Mouse (Mus musculus): ENCODE results near the gene Prdm1. TPM values are rescaled to one million over a fixed set of nuclear protein-coding genes. Genes with fewer than 3 reads are reported as not detected.

Gene Prdm1
- total RNA-seq, 1 experiment, result 2.2 TPM

GRCm38 (mm10) chr10:44450835-44451234, 77.5 kb downstream of the Prdm1 start:
- Histone ChIP-seq H3K4me1 (ENCODE audit: control insufficient read depth in 2 of 2, insufficient read depth in 2 of 2, low read length in 2 of 2, poor library complexity in 1 of 2) (peaks cover 6 to 11% of the 10 kb centered on the region in 2 experiments; a peak in 3 of 4 replicates), H3K4me3 (ENCODE audit: insufficient read depth in 1 of 2, low read depth in 1 of 2, low read length in 2 of 2, poor library complexity in 1 of 2, severe bottlenecking in 1 of 2) (no peak overlapping the region), H3K9me3 (ENCODE audit: control insufficient read depth, insufficient read depth, low read depth, low read length) (no peaks in the 10 kb centered on the region), H3K9ac (ENCODE audit: insufficient read depth, low read depth, low read length, poor library complexity, severe bottlenecking) (no peak overlapping the region), H3K27ac (ENCODE audit: insufficient read depth, low read depth, low read length, poor library complexity, severe bottlenecking) (no peak overlapping the region), H3K36me3 (ENCODE audit: control insufficient read depth, insufficient read depth, low read length, poor library complexity, severe bottlenecking) (peaks cover 3% of the 10 kb centered on the region; the same call in 1 of the 2 replicates)
- TF ChIP-seq MAFK (IDR thresholded peaks at IDR 0.05; ENCODE audit: insufficient read depth, low read depth, low read length) (no peak), CHD2 (IDR thresholded peaks at IDR 0.05; ENCODE audit: low read depth, low read length) (no peak), HCFC1 (IDR thresholded peaks at IDR 0.05; ENCODE audit: borderline replicate concordance, insufficient read depth, low read length) (no peak), ZC3H11A (IDR thresholded peaks at IDR 0.05; ENCODE audit: borderline replicate concordance, low read depth, low read length) (no peak), ZNF384 (IDR thresholded peaks at IDR 0.05; ENCODE audit: low read depth, low read length) (no peak)
- DNase-seq (ENCODE audit: low read depth, low spot score), result no peak
- in situ Hi-C loops (cut with MboI; ENCODE audit: low sequenced_read_pairs in 2 of 2, unreplicated experiment in 2 of 2), result no loop called here

- no peak overlapping the region for H3K4me3 ChIP-seq (ENCODE audit: insufficient read depth in 1 of 2, low read depth in 1 of 2, low read length in 2 of 2, poor library complexity in 1 of 2, severe bottlenecking in 1 of 2)
- peaks cover 3% of the 10 kb centered on the region; the same call in 1 of the 2 replicates for H3K36me3 ChIP-seq (ENCODE audit: control insufficient read depth, insufficient read depth, low read length, poor library complexity, severe bottlenecking)
- no peak overlapping the region for H3K9ac ChIP-seq (ENCODE audit: insufficient read depth, low read depth, low read length, poor library complexity, severe bottlenecking)
- H3K4me1 ChIP-seq (ENCODE audit: control insufficient read depth in 2 of 2, insufficient read depth in 2 of 2, low read length in 2 of 2, poor library complexity in 1 of 2), result peaks cover 6 to 15% of the 10 kb centered on the region in 2 experiments; a peak in 3 of 4 replicates
- H3K27ac ChIP-seq (ENCODE audit: insufficient read depth, low read depth, low read length, poor library complexity, severe bottlenecking), result no peak overlapping the region
- H3K9me3 ChIP-seq (ENCODE audit: control insufficient read depth, insufficient read depth, low read depth, low read length), result no peaks in the 10 kb centered on the region
- in situ Hi-C loops (cut with MboI; ENCODE audit: low sequenced_read_pairs in 2 of 2, unreplicated experiment in 2 of 2), result no loop called here
- TF ChIP-seq CHD2 (IDR thresholded peaks at IDR 0.05; ENCODE audit: low read depth, low read length), result no peak
- no peak for DNase-seq (ENCODE audit: low read depth, low spot score)
Measured at GRCm38 (mm10) chr10:44450108-44450507, 78.2 kb downstream of the Prdm1 start.

- no peak for DNase-seq (ENCODE audit: low read depth, low spot score)
- H3K4me3 ChIP-seq (ENCODE audit: insufficient read depth in 1 of 2, low read depth in 1 of 2, low read length in 2 of 2, poor library complexity in 1 of 2, severe bottlenecking in 1 of 2), result no peak overlapping the region
- in situ Hi-C loops (cut with MboI; ENCODE audit: low sequenced_read_pairs in 2 of 2, unreplicated experiment in 2 of 2), result no loop called here
- TF ChIP-seq MAFK (IDR thresholded peaks at IDR 0.05; ENCODE audit: insufficient read depth, low read depth, low read length) (no peak), HCFC1 (IDR thresholded peaks at IDR 0.05; ENCODE audit: borderline replicate concordance, insufficient read depth, low read length) (no peak), ZNF384 (IDR thresholded peaks at IDR 0.05; ENCODE audit: low read depth, low read length) (no peak), CHD2 (IDR thresholded peaks at IDR 0.05; ENCODE audit: low read depth, low read length) (no peak), ZC3H11A (IDR thresholded peaks at IDR 0.05; ENCODE audit: borderline replicate concordance, low read depth, low read length) (no peak)
- no peak overlapping the region for H3K9ac ChIP-seq (ENCODE audit: insufficient read depth, low read depth, low read length, poor library complexity, severe bottlenecking)
- H3K36me3 ChIP-seq (ENCODE audit: control insufficient read depth, insufficient read depth, low read length, poor library complexity, severe bottlenecking), result peaks cover 3% of the 10 kb centered on the region; the same call in 1 of the 2 replicates
- peaks cover 6 to 15% of the 10 kb centered on the region in 2 experiments; a peak in 3 of 4 replicates for H3K4me1 ChIP-seq (ENCODE audit: control insufficient read depth in 2 of 2, insufficient read depth in 2 of 2, low read length in 2 of 2, poor library complexity in 1 of 2)
- H3K9me3 ChIP-seq (ENCODE audit: control insufficient read depth, insufficient read depth, low read depth, low read length), result no peaks in the 10 kb centered on the region
- H3K27ac ChIP-seq (ENCODE audit: insufficient read depth, low read depth, low read length, poor library complexity, severe bottlenecking), result no peak overlapping the region
Measured at GRCm38 (mm10) chr10:44449666-44450065, 78.6 kb downstream of the Prdm1 start.

GRCm38 (mm10) chr10:44448165-44448564, 80.1 kb downstream of the Prdm1 start:
- Histone ChIP-seq H3K9ac (ENCODE audit: insufficient read depth, low read depth, low read length, poor library complexity, severe bottlenecking) (no peak overlapping the region), H3K4me1 (ENCODE audit: control insufficient read depth in 2 of 2, insufficient read depth in 2 of 2, low read length in 2 of 2, poor library complexity in 1 of 2) (peaks cover 6 to 18% of the 10 kb centered on the region in 2 experiments; a peak in 3 of 4 replicates), H3K9me3 (ENCODE audit: control insufficient read depth, insufficient read depth, low read depth, low read length) (no peaks in the 10 kb centered on the region), H3K4me3 (ENCODE audit: insufficient read depth in 1 of 2, low read depth in 1 of 2, low read length in 2 of 2, poor library complexity in 1 of 2, severe bottlenecking in 1 of 2) (no peak overlapping the region), H3K27ac (ENCODE audit: insufficient read depth, low read depth, low read length, poor library complexity, severe bottlenecking) (no peak overlapping the region), H3K36me3 (ENCODE audit: control insufficient read depth, insufficient read depth, low read length, poor library complexity, severe bottlenecking) (peaks cover 7% of the 10 kb centered on the region; the same call in 1 of the 2 replicates)
- in situ Hi-C loops (cut with MboI; ENCODE audit: low sequenced_read_pairs in 2 of 2, unreplicated experiment in 2 of 2), result no loop called here
- no peak for DNase-seq (ENCODE audit: low read depth, low spot score)
- no peak for TF ChIP-seq HCFC1 (IDR thresholded peaks at IDR 0.05; ENCODE audit: borderline replicate concordance, insufficient read depth, low read length)
- no peak for TF ChIP-seq CHD2 (IDR thresholded peaks at IDR 0.05; ENCODE audit: low read depth, low read length)
- no peak for TF ChIP-seq ZC3H11A (IDR thresholded peaks at IDR 0.05; ENCODE audit: borderline replicate concordance, low read depth, low read length)
- TF ChIP-seq MAFK (IDR thresholded peaks at IDR 0.05; ENCODE audit: insufficient read depth, low read depth, low read length), result no peak
- no peak for TF ChIP-seq ZNF384 (IDR thresholded peaks at IDR 0.05; ENCODE audit: low read depth, low read length)
